Mouse (Mus musculus) lung, embryonic 14.5 days (tissue): Measurements from ENCODE around the gene Rpl4. TPM values are rescaled to one million over a fixed set of nuclear protein-coding genes. Genes with fewer than 3 reads are reported as not detected.

Experiments used
- ATAC-seq: fragments of 200-750 bp; cut with Nextera tagmentation; 2 replicates; pipeline ENCODE4 v1.8.0; 2017; ENCODE audit warnings: mild to moderate bottlenecking, moderate TSS enrichment, moderate library complexity; ENCODE audit not compliant: insufficient read depth
- DNase-seq: peaks from one replicate; pipeline ENCODE4 v3.0.0-alpha.2; 2015
- H3K27ac ChIP-seq: fragments of 300-500 bp; sonication (generic); 2 replicates; pipeline ENCODE4 v1.5.1; 2014; ENCODE audit warnings: low read depth, mild to moderate bottlenecking, moderate library complexity
- H3K27me3 ChIP-seq: fragments of 300-500 bp; sonication (generic); 2 replicates; pipeline ENCODE4 v1.6.1; 2014; ENCODE audit warnings: low read length, control low read depth; ENCODE audit not compliant: insufficient read depth
- H3K36me3 ChIP-seq: fragments of 300-500 bp; sonication (generic); 2 replicates; pipeline ENCODE4 v1.6.1; 2014; ENCODE audit warnings: control low read depth; ENCODE audit not compliant: insufficient read depth
- H3K4me1 ChIP-seq: fragments of 300-500 bp; sonication (generic); 2 replicates; pipeline ENCODE4 v1.6.1; 2014; ENCODE audit warnings: antibody characterized with exemption, control low read depth; ENCODE audit not compliant: insufficient read depth
- H3K4me2 ChIP-seq: fragments of 300-500 bp; sonication (generic); 2 replicates; pipeline ENCODE4 v1.6.1; 2014; ENCODE audit warnings: mild to moderate bottlenecking
- H3K4me3 ChIP-seq: fragments of 300-500 bp; sonication (generic); 2 replicates; pipeline ENCODE4 v1.5.1; 2014; ENCODE audit warnings: low read depth, low read length
- H3K9ac ChIP-seq: fragments of 300-500 bp; sonication (generic); 2 replicates; pipeline ENCODE4 v1.6.1; 2014
- H3K9me3 ChIP-seq: fragments of 300-500 bp; sonication (generic); 2 replicates; pipeline ENCODE4 v1.6.1; 2016; ENCODE audit warnings: low read depth, low read length, control low read depth
- CTCF ChIP-seq: IDR thresholded peaks from 2 replicates; pipeline ENCODE4 v1.5.1; 2016; ENCODE audit warnings: antibody characterized with exemption, low read depth
- WGBS: fragments of 180-500 bp; shearing (Covaris S2); extraction: QIAGEN DNeasy Blood & Tissue Kit; methylation state at CpG from one replicate; pipeline ENCODE4 v1.1.7; 2014; 5-methylcytosine and 5-hydroxymethylcytosine counted together
- microRNA-seq: library from miRNA; unstranded; fragments of <30 nt; microRNA quantifications from one replicate; pipeline ENCODE4, GENCODE M21; 2016; ENCODE audit warnings: borderline number of aligned reads
- polyA plus RNA-seq: library from polyadenylated mRNA; unstranded; fragments of >200 nt; fragmentation: Nextera tagmentation; extraction: Ambion mirVana; gene quantifications from 2 replicates; pipeline ENCODE4 v1.2.1, GENCODE M21; 2014

Rpl4 gene
- polyA plus RNA-seq, 1 experiment from 2014 or later, result 1,349 TPM

- H3K27ac ChIP-seq, result no peak overlapping the region
- no peaks in the 10 kb centered on the region for H3K9me3 ChIP-seq
- DNase-seq, result no peak
- ATAC-seq, result no peak
- H3K4me2 ChIP-seq, result no peak overlapping the region
- no peak for TF ChIP-seq CTCF
- no peak overlapping the region for H3K4me3 ChIP-seq
- 56% methylated on average over 2 of the region's 2 CpGs for WGBS
- H3K4me1 ChIP-seq, result no peaks in the 10 kb centered on the region
- no peaks in the 10 kb centered on the region for H3K36me3 ChIP-seq
- no peak overlapping the region for H3K9ac ChIP-seq
- H3K27me3 ChIP-seq, result no peaks in the 10 kb centered on the region
Observed at GRCm38 (mm10) chr9:64222098-64222497, 48.9 kb downstream of the Rpl4 start.

- H3K36me3 ChIP-seq, result no peaks in the 10 kb centered on the region
- H3K4me2 ChIP-seq, result no peak overlapping the region
- ATAC-seq, result no peak
- no peaks in the 10 kb centered on the region for H3K9me3 ChIP-seq
- no peak overlapping the region for H3K27ac ChIP-seq
- no peak for DNase-seq
- no peak overlapping the region for H3K9ac ChIP-seq
- no peaks in the 10 kb centered on the region for H3K27me3 ChIP-seq
- H3K4me3 ChIP-seq, result no peak overlapping the region
- no peaks in the 10 kb centered on the region for H3K4me1 ChIP-seq
- TF ChIP-seq CTCF, result no peak
Observed at GRCm38 (mm10) chr9:64225805-64226204, 52.6 kb downstream of the Rpl4 start.

- no peak overlapping the region; the same call in 1 of the 2 replicates for H3K27ac ChIP-seq
- 68% methylated on average over 12 of the region's 12 CpGs for WGBS
- no peak for DNase-seq
- no peak overlapping the region for H3K4me3 ChIP-seq
- no peaks in the 10 kb centered on the region for H3K36me3 ChIP-seq
- TF ChIP-seq CTCF, result no peak
- no peak for ATAC-seq
- no peaks in the 10 kb centered on the region for H3K9me3 ChIP-seq
- H3K9ac ChIP-seq, result no peak overlapping the region
- H3K27me3 ChIP-seq, result no peaks in the 10 kb centered on the region
- no peak overlapping the region for H3K4me2 ChIP-seq
- peaks cover 16% of the 10 kb centered on the region for H3K4me1 ChIP-seq
Observed at GRCm38 (mm10) chr9:64227736-64228135, 54.6 kb downstream of the Rpl4 start.

Small RNA genes lying within 50 kb of the gene (microRNA-seq; reads per million reads assigned to microRNA genes)
- not detected for gene Gm24106

Other genes starting within 250 kb of the Rpl4 start
- gene Smad6, start 151.3 kb upstream of the Rpl4 start, polyA plus RNA-seq, result 13.6 and 15.3 TPM in 2 replicates
- 0.13 TPM in 1 of 2 replicates, not detected in the other for gene Lctl, start 56.2 kb upstream of the Rpl4 start, polyA plus RNA-seq
- gene Zwilch, start 271 bp upstream of the Rpl4 start, polyA plus RNA-seq, result 31.4 and 33.6 TPM in 2 replicates
- gene Snapc5, start 5.9 kb downstream of the Rpl4 start, polyA plus RNA-seq, result 23.2 and 24.7 TPM in 2 replicates
- gene Uchl4, start 61.8 kb downstream of the Rpl4 start, polyA plus RNA-seq, result 2.7 and 3.6 TPM in 2 replicates
- gene Map2k1, start 80.3 kb downstream of the Rpl4 start, polyA plus RNA-seq, result 69.2 and 71.2 TPM in 2 replicates
- gene Tipin, start 108.2 kb downstream of the Rpl4 start, polyA plus RNA-seq, result 281 and 288 TPM in 2 replicates
- gene Dis3l, start 167.9 kb downstream of the Rpl4 start, polyA plus RNA-seq, result 24.0 and 24.6 TPM in 2 replicates
- gene Megf11, start 212.3 kb downstream of the Rpl4 start, polyA plus RNA-seq, result 1.1 and 1.6 TPM in 2 replicates